Mouse (Mus musculus): Measurements from ENCODE around the gene Ipo5. TPM values are rescaled to one million over a fixed set of nuclear protein-coding genes. Genes with fewer than 3 reads are reported as not detected.

The Ipo5 gene
- polyA plus RNA-seq, 1 experiment, result 20.5 TPM

DNA sequence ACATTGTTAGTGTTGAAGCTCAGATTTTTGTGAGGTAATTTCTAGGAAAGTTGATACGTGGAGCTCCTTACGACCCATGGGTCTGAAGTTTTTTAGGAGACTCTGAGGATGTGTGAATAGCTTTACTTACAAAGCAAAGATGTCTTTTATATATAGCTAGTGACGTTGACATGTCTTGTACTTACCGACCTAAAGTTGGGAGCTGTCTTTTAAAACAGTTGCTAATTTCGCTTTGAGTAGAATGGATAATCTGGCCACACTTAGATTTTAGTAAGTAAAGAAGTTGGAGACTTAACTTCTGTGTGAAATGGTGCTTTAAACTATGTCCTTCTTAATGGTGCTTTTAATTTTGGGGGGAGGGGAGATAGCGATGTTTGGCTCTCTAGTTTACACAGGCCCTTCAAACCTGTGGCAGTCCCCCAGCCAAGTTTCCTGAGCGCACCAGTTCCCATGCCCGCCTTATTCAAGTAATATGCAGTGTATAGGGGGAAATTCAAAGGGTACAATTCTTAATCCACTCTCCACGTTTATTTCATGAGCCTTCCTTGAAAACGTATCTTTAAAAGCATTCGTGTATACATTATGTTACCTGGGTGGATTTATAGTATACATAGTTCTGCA is 1.2 kb downstream of the Ipo5 start:
- no peak for DNase-seq (ENCODE audit: low read depth, low spot score)
- WGBS, result 15% methylated on average over 11 of the region's 11 CpGs

- no peak for DNase-seq (ENCODE audit: low read depth, low spot score)
- WGBS, result 54% methylated on average over 7 of the region's 7 CpGs
Observed at GRCm38 (mm10) chr14:120912916-120913315, 1.9 kb downstream of the Ipo5 start.

DNA sequence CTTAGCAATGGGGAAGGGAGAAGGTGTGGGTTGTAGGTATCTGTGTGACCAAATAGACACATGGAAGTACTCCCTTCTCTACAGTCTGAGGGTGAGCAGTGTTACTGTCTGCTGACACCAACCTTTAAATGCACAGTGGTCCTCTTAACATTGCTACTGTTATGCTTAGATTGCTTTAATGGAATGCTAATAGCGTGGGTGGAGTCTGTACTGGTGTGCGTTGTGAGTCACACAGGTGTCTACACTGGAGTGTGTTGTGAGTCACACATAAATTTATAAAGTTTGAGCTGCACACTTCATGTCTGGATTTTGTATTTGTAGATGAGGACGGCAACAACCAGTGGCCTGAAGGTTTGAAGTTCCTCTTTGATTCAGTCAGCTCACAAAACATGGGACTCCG is 10.8 kb downstream of the Ipo5 start:
- WGBS, result 81% methylated on average over 4 of the region's 4 CpGs
- no peak for DNase-seq (ENCODE audit: low read depth, low spot score)

GRCm38 (mm10) chr14:120924044-120924443 is 13.0 kb downstream of the Ipo5 start:
- 91% methylated on average over 4 of the region's 4 CpGs for WGBS
- no peak for DNase-seq (ENCODE audit: low read depth, low spot score)

GRCm38 (mm10) chr14:120925731-120926585 is 14.9 kb downstream of the Ipo5 start:
- no peak for DNase-seq (ENCODE audit: low read depth, low spot score)
- 89% methylated on average over 14 of the region's 14 CpGs for WGBS

GRCm38 (mm10) chr14:120931236-120931635 is 20.2 kb downstream of the Ipo5 start:
- WGBS, result 72% methylated on average over 4 of the region's 4 CpGs
- DNase-seq (ENCODE audit: low read depth, low spot score), result no peak

GRCm38 (mm10) chr14:120933624-120934023 is 22.6 kb downstream of the Ipo5 start:
- 92% methylated on average over 8 of the region's 8 CpGs for WGBS

GRCm38 (mm10) chr14:120937102-120937501 is 26.1 kb downstream of the Ipo5 start:
- WGBS, result 35% methylated on average over 1 of the region's 1 CpGs
- DNase-seq (ENCODE audit: low read depth, low spot score), result no peak

More at GRCm38 (mm10) chr14:120933624-120934023, 22.6 kb downstream of the Ipo5 start:
- no peak for DNase-seq (ENCODE audit: low read depth, low spot score)

DNA sequence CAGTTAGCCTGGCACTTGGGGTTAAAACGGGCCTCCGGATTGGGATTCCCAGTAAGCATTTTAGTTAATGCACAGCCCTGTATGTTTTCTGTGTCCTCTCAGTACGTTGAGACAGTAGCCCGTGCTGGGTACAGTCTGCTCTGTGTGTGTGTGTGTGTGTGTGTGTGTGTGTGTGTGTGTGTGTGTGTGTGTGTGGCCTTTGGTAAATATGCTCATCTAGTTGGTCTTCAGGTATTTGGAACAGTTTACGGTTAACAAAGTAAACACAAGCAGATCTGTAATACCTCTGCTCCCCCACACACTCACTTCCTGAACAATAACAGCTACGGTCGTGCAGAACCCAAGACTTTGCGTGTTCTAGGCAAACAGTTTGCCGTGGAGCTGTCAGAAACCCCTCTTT is 31.8 kb downstream of the Ipo5 start:
- WGBS, result 42% methylated on average over 9 of the region's 9 CpGs
- DNase-seq (ENCODE audit: low read depth, low spot score), result no peak

DNA sequence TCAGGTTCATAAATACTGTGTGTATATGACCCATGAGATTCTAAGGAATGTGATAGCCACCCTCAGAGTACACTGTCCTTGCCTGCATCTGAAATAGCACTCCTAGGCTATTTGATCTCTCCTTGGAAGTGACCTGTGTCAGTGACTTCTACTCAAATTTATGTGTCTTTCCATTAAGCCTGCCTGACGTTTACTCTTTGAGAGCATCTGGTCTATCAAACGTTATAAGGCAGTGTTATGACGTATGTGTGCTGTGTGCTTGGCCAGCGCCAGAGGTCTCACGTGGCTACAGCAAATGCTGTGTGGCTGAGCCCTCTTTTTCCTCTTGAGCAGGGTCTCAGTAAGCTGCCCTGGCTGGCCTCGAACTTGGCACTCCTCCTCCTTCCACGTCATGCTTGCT is 34.1 kb downstream of the Ipo5 start:
- no peak for DNase-seq (ENCODE audit: low read depth, low spot score)
- WGBS, result 62% methylated on average over 7 of the region's 7 CpGs

DNA sequence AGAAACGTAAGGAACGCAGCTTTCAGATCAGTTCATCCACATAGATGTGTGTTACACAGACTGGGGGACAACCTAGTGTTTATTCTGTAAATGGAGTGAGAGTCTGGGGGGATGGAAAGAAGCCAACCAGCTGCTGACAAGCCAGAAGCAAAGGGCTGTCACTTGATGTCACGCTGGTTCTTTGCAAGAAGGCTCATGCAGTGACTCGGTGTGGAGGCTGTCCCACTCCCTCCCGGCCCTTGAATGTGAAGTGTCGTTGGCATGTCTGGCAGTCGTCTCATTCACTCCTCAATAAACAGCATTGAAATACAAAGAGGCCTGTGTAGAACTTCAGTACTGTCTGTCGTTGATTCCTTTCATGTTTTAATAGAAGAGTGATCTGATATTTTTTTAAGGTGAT is 36.1 kb downstream of the Ipo5 start:
- 70% methylated on average over 8 of the region's 8 CpGs for WGBS
- DNase-seq (ENCODE audit: low read depth, low spot score), result no peak

GRCm38 (mm10) chr14:120949002-120949401 is 38.0 kb downstream of the Ipo5 start:
- WGBS, result 89% methylated on average over 5 of the region's 5 CpGs

DNA sequence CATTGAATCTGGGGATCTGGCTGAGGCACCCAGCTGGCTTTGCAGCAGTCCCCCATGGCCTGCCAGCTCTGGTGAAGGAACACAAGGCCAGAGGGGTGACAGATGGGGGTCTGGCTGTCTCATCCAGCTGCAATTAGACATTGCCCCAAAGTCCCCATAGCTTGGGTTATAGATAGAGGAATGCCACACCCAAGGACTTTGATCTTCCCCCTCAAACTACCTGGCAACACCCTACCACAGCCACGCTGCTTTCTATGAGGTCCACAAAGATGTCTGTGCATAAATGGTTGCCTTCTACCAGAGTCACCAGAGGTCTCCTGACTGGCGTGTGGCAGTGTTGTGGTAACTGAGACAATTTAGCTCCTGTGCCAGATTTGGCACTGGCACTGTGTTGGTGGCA is 39.0 kb downstream of the Ipo5 start:
- no peak for DNase-seq (ENCODE audit: low read depth, low spot score)
- WGBS, result 40% methylated on average over 2 of the region's 2 CpGs

More at GRCm38 (mm10) chr14:120949002-120949401, 38.0 kb downstream of the Ipo5 start:
- DNase-seq (ENCODE audit: low read depth, low spot score), result no peak

DNA sequence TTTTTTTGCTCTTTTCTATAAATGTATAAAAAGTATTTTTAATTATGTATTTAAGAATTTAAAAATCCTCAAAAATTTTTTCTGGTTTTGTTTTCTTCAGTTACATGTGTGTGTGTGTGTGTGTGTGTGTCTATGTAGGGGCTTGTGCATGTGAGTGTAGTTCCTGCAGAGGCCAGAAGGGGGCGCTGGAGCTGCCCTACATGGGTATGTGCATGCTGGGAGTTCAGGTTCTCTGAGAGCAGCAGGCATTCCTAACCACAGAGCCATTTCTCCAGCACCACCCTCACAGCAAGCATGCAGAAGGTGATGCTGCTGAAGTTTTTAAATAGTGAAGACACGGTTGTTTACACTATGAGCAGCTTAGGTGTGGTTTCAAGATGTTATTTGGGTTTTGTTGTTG is 41.4 kb downstream of the Ipo5 start:
- DNase-seq (ENCODE audit: low read depth, low spot score), result no peak

GRCm38 (mm10) chr14:120960551-120960950 is 49.5 kb downstream of the Ipo5 start:
- WGBS, result 57% methylated on average over 8 of the region's 8 CpGs
- no peak for DNase-seq (ENCODE audit: low read depth, low spot score)

More for the DNA sequence above, 41.4 kb downstream of the Ipo5 start:
- 49% methylated on average over 2 of the region's 2 CpGs for WGBS

DNA sequence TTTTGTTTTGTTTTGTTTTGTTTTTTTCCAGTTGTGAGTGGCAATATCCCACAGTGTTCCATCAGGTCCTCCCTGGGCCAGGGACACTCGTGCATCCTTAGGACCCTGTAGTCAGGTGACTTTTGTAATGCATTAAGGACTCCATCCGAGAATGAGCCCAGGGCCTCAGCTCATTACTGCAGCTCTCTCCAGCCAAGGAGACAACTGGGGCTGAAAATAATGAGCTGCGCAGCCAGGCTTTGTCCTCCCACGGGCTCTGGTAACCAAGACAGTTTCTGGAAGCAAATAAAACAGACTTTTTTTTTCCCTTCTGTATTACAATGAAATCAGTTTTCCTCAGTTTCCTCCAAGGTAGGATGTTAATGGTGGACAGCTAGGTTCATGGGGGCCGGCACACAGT is 50.0 kb downstream of the Ipo5 start:
- no peak for DNase-seq (ENCODE audit: low read depth, low spot score)
- WGBS, result 74% methylated on average over 5 of the region's 5 CpGs

- DNase-seq (ENCODE audit: low read depth, low spot score), result no peak
- WGBS, result 86% methylated on average over 6 of the region's 6 CpGs
Observed at GRCm38 (mm10) chr14:120967072-120967471, 56.0 kb downstream of the Ipo5 start.

GRCm38 (mm10) chr14:120968723-120969122 is 57.7 kb downstream of the Ipo5 start:
- WGBS, result 88% methylated on average over 4 of the region's 4 CpGs
- DNase-seq (ENCODE audit: low read depth, low spot score), result no peak

GRCm38 (mm10) chr14:120969673-120970072 is 58.6 kb downstream of the Ipo5 start:
- WGBS, result 66% methylated on average over 3 of the region's 3 CpGs
- no peak for DNase-seq (ENCODE audit: low read depth, low spot score)

- WGBS, result 84% methylated on average over 8 of the region's 8 CpGs
- DNase-seq (ENCODE audit: low read depth, low spot score), result no peak
Observed at GRCm38 (mm10) chr14:120970637-120971036, 59.6 kb downstream of the Ipo5 start.

DNA sequence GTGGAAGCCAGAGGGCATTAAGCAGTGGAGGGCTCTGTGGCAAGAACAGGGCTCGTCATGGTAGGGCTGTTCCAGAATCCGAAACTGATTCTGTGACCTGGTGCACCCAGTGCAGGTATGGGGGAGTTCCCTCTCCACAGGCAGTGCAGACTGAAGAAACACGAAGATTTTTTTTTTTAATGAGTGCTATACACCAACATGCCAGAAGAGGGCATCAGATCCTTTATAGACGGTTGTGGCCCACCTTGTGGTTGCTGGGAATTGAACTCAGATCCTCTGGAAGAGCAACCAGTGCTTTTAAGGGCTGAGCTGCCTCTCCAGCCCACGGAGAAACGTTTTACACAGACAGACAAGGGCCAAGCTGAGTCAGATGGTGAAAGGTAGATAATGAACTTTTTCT is 60.3 kb downstream of the Ipo5 start:
- 54% methylated on average over 6 of the region's 6 CpGs for WGBS
- DNase-seq (ENCODE audit: low read depth, low spot score), result no peak

Data from large intestine, adult 2 months (tissue).